Mouse (Mus musculus): ENCODE results near the gene Slc16a11. TPM values are rescaled to one million over a fixed set of nuclear protein-coding genes. Genes with fewer than 3 reads are reported as not detected.
A peak's percentile ranks its signal among the peaks of the same experiment; 100 is the strongest.

Gene Slc16a11
- polyA plus RNA-seq, 1 experiment from 2014 or later: 2.0 TPM

MicroRNAs encoded within 50 kb of the gene (microRNA counts, 519-probe panel; counts per million panel counts)
- 460 counts per million, percentile 65 among the panel's probes with 10 or more counts for microRNA mmu-miR-195
- microRNA mmu-miR-497: 460 counts per million, percentile 65 among the panel's probes with 10 or more counts

Small RNAs within 50 kb of the gene (microRNA-seq; reads per million reads assigned to microRNA genes)
- gene Mir195a (699 reads per million, percentile 73 among the genes with 10 or more reads in this experiment), gene Mir497 (not detected), gene Mir497b (not detected)

Other genes with a start within 250 kb of the Slc16a11 start
- gene Cldn7, start 248.0 kb upstream of the Slc16a11 start, polyA plus RNA-seq (2016; fragmentation: Nextera tagmentation; extraction: Ambion mirVana): 29.6 and 32.2 TPM in 2 replicates
- gene Ctdnep1, start 231.6 kb upstream of the Slc16a11 start, polyA plus RNA-seq (2016; fragmentation: Nextera tagmentation; extraction: Ambion mirVana): 32.4 and 32.8 TPM in 2 replicates
- gene Elp5, start 230.2 kb upstream of the Slc16a11 start, polyA plus RNA-seq (2016; fragmentation: Nextera tagmentation; extraction: Ambion mirVana): 123 and 130 TPM in 2 replicates
- gene Gabarap, start 221.6 kb upstream of the Slc16a11 start, polyA plus RNA-seq (2016; fragmentation: Nextera tagmentation; extraction: Ambion mirVana): 463 and 471 TPM in 2 replicates
- 95.1 and 99.1 TPM in 2 replicates for gene Phf23, start 217.0 kb upstream of the Slc16a11 start, polyA plus RNA-seq (2016; fragmentation: Nextera tagmentation; extraction: Ambion mirVana)
- gene Dvl2, start 212.2 kb upstream of the Slc16a11 start, polyA plus RNA-seq (2016; fragmentation: Nextera tagmentation; extraction: Ambion mirVana): 67.2 and 70.3 TPM in 2 replicates
- gene Acadvl, start 197.3 kb upstream of the Slc16a11 start, polyA plus RNA-seq (2016; fragmentation: Nextera tagmentation; extraction: Ambion mirVana): 66.8 and 70.4 TPM in 2 replicates
- gene Dlg4, start 195.8 kb upstream of the Slc16a11 start, polyA plus RNA-seq (2016; fragmentation: Nextera tagmentation; extraction: Ambion mirVana): 12.6 and 14.9 TPM in 2 replicates
- 0.51 and 0.83 TPM in 2 replicates for gene Asgr1, start 158.7 kb upstream of the Slc16a11 start, polyA plus RNA-seq (2016; fragmentation: Nextera tagmentation; extraction: Ambion mirVana)
- gene Asgr2, start 120.1 kb upstream of the Slc16a11 start, polyA plus RNA-seq (2016; fragmentation: Nextera tagmentation; extraction: Ambion mirVana): not detected in 2 replicates
- gene Mgl2, start 82.4 kb upstream of the Slc16a11 start, polyA plus RNA-seq (2016; fragmentation: Nextera tagmentation; extraction: Ambion mirVana): 0.41 TPM in 1 of 2 replicates, not detected in the other
- 0.29 TPM in 1 of 2 replicates, not detected in the other for gene Clec10a, start 56.6 kb upstream of the Slc16a11 start, polyA plus RNA-seq (2016; fragmentation: Nextera tagmentation; extraction: Ambion mirVana)
- 12.8 and 13.3 TPM in 2 replicates for gene Slc16a13, start 8.3 kb downstream of the Slc16a11 start, polyA plus RNA-seq (2016; fragmentation: Nextera tagmentation; extraction: Ambion mirVana)
- 10.7 and 10.8 TPM in 2 replicates for gene Bcl6b, start 17.0 kb downstream of the Slc16a11 start, polyA plus RNA-seq (2016; fragmentation: Nextera tagmentation; extraction: Ambion mirVana)
- 193 and 202 TPM in 2 replicates for gene 0610010K14Rik, start 25.2 kb downstream of the Slc16a11 start, polyA plus RNA-seq (2016; fragmentation: Nextera tagmentation; extraction: Ambion mirVana)
- gene Gm21988, start 27.1 kb downstream of the Slc16a11 start, polyA plus RNA-seq (2016; fragmentation: Nextera tagmentation; extraction: Ambion mirVana): 9.9 and 13.2 TPM in 2 replicates
- gene Rnasek, start 27.1 kb downstream of the Slc16a11 start, polyA plus RNA-seq (2016; fragmentation: Nextera tagmentation; extraction: Ambion mirVana): 136 and 148 TPM in 2 replicates
- 2.9 and 4.0 TPM in 2 replicates for gene Alox12, start 42.6 kb downstream of the Slc16a11 start, polyA plus RNA-seq (2016; fragmentation: Nextera tagmentation; extraction: Ambion mirVana)
- not detected in 2 replicates for gene Alox12e, start 109.9 kb downstream of the Slc16a11 start, polyA plus RNA-seq (2016; fragmentation: Nextera tagmentation; extraction: Ambion mirVana)
- 0.29 TPM in 2 replicates for gene Alox15, start 139.3 kb downstream of the Slc16a11 start, polyA plus RNA-seq (2016; fragmentation: Nextera tagmentation; extraction: Ambion mirVana)
- 41.9 and 46.4 TPM in 2 replicates for gene Pelp1, start 197.3 kb downstream of the Slc16a11 start, polyA plus RNA-seq (2016; fragmentation: Nextera tagmentation; extraction: Ambion mirVana)
- 21.7 and 23.7 TPM in 2 replicates for gene Arrb2, start 219.9 kb downstream of the Slc16a11 start, polyA plus RNA-seq (2016; fragmentation: Nextera tagmentation; extraction: Ambion mirVana)
- 41.4 and 44.5 TPM in 2 replicates for gene Med11, start 239.2 kb downstream of the Slc16a11 start, polyA plus RNA-seq (2016; fragmentation: Nextera tagmentation; extraction: Ambion mirVana)
- gene Zmynd15, start 246.7 kb downstream of the Slc16a11 start, polyA plus RNA-seq (2016; fragmentation: Nextera tagmentation; extraction: Ambion mirVana): 0.27 and 0.46 TPM in 2 replicates
- gene Cxcl16, start 247.2 kb downstream of the Slc16a11 start, polyA plus RNA-seq (2016; fragmentation: Nextera tagmentation; extraction: Ambion mirVana): 1.4 and 2.2 TPM in 2 replicates